Mouse (Mus musculus) skeletal muscle tissue, postnatal 0 days (tissue): ENCODE data around the gene Pcna. TPM values are rescaled to one million over a fixed set of nuclear protein-coding genes. Genes with fewer than 3 reads are reported as not detected.

Experiments used
- polyA plus RNA-seq: library from polyadenylated mRNA; unstranded; fragments of >200 nt; fragmentation: Nextera tagmentation; extraction: Ambion mirVana; gene quantifications from 2 replicates; pipeline ENCODE4 v1.2.1, GENCODE M21; 2015

The Pcna gene
- 53.7 and 67.3 TPM in 2 replicates for polyA plus RNA-seq

DNA sequence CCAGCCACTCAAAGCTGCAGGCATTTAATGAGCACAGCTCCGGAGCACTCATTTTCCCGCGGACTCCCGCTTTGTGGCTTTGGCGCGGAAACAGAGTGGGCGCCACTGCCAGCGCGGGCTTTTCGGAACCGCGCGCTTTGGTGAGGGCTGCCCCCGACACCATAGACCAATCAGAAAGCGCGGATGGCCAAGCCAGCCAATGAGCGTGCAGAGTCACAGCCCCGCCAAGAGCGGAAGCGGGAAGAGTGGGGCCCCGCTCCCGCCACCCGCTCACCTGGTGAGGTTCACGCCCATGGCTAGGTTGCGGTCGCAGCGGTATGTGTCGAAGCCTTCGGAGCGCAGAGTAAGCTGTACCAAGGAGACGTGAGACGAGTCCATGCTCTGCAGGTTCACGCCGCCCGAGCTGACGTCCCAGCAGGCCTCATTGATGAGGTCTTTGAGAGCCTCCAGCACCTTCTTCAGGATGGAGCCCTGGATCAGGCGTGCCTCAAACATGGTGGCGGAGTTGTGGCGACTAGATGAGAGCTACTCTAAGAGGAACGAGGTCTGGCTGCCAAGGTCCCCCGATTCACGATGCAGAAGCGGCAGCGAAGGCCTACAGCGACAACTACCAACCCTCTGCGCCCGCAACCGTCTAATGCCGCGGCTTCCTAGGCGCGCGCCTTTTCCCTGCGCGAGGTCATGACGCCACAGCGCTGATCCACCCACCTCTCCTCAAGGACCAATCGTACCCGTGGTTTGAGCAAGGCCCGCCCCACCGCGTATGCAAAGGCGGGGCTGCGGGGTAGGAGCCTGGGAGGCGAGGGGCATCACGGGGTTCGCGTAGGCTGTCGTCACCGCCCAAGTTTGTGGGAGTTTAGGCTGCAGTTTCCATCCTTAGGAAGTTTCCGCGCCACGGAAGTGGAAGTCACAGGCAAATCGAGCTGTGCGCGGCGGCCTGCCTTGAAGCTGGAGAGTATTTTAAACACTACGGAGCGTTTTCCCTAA lies at the start of gene Pcna:
Gene Pcna, minus strand, starts transcription at position 773 of the 987 bp plus-strand sequence.

DNA sequence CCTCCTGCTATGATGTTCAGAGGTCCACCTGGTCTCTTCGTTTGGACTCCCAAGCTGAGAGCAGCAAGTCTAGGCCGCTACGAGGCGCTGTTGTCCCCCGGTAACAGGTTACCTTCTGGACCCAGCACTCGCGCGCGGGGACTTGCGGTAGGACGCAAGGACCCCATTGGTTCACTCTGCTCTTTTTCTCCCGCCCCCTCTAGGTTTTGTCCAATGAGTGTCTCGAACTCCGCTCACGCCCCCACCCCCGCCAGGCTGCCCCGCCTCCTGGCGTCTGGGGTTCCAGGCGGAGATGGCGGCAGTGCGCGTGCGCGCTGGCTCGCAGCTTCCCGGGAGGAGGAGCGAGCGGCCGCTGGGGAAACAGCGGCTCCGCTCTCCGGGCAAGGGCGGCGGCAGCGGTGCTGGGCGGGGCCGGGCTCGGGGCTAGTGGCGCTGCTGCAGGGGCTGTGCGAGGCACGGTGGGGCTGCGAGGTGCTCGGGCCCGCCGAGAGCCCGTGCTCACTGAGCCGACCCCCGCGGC lies 9.8 kb upstream of the Pcna start, which contains the start of gene Cds2:
Gene Cds2, plus strand, starts transcription at position 270 of the 520 bp plus-strand sequence.

DNA sequence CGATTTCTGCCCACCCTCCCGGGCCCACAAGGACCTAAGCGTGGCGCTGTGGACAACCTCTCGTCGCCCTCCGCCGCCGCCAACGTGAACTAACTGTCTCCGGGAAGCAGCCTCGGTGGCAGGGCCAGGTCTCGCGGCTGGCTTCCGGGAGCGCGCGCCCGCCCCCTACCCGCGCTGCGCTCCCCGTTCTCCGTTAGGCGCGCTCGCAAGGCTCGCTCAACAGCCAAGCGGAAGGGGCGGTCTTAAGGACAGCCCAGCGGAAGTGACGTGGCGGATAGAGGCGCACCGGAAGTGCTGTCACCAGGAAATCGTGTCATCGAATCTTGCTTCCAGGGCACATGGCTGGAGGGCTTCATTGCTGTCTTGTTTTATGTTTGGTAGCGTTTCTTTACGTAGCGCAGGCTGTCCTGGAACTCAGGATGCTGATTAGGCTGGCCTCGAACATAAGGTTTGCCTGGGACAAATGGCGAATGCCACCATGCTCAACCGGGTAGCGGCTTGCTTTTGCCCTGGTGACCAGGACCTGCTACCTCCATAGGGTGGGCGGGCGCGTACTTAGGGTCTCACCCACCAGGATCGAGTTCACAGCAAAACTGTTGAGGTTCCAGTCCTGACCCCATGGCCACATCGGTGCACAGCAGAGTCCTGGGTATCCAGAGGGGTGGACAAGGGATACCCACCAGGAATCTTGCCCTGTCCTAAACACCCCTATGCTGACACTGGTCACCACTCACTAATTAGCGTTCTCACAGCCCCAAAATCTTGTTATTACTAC lies 5.4 kb downstream of the Pcna start, which contains the start of gene Tmem230:
Gene Tmem230, minus strand, starts transcription at position 269 of the 775 bp plus-strand sequence.

Other genes with a start within 250 kb of the Pcna start
- gene Rassf2, start 223.1 kb downstream of the Pcna start, polyA plus RNA-seq, result 7.2 and 7.8 TPM in 2 replicates
- gene Slc23a2, start 108.2 kb downstream of the Pcna start, polyA plus RNA-seq, result 5.5 TPM in 2 replicates
- gene Tmem230, start 5.5 kb downstream of the Pcna start, polyA plus RNA-seq, result 36.9 and 38.5 TPM in 2 replicates
- 10.4 and 15.2 TPM in 2 replicates for gene Cds2, start 9.8 kb upstream of the Pcna start, polyA plus RNA-seq
- gene Prokr2, start 132.1 kb upstream of the Pcna start, polyA plus RNA-seq, result 0.06 and 0.07 TPM in 2 replicates